Mouse (Mus musculus): Measurements from ENCODE around the gene Pxdn. TPM values are rescaled to one million over a fixed set of nuclear protein-coding genes. Genes with fewer than 3 reads are reported as not detected.

Pxdn gene
- polyA plus RNA-seq, 1 experiment from 2014 or later, result 83.7 TPM

- no peak overlapping the region for H3K4me2 ChIP-seq
- no peak for ATAC-seq (replicated peaks; ENCODE audit: insufficient number of reproducible peaks, low FRiP score, low TSS enrichment)
- 22% methylated on average over 1 of the region's 1 CpGs for WGBS (ENCODE audit: insufficient replicate concordance)
- H3K9me3 ChIP-seq (replicated peaks; ENCODE audit: control insufficient read depth, low read length), result no peaks in the 10 kb centered on the region
- no peak overlapping the region for H3K27ac ChIP-seq (ENCODE audit: low read depth, low read length)
- no peak overlapping the region for H3K9ac ChIP-seq (ENCODE audit: low read depth, low read length)
- 0 out of 2 replicates have a peak, but pooled peaks cover 3% of the 10 kb centered on the region for H3K27me3 ChIP-seq (ENCODE audit: control insufficient read depth, insufficient read depth, low read length)
- no peaks in the 10 kb centered on the region for H3K4me1 ChIP-seq (ENCODE audit: control insufficient read depth, insufficient read depth, low read length)
- no peaks in the 10 kb centered on the region for H3K36me3 ChIP-seq (ENCODE audit: control insufficient read depth, insufficient read depth, low read length)
- H3K4me3 ChIP-seq (ENCODE audit: low read depth, low read length), result no peak overlapping the region
These were observed 124.2 kb downstream of the Pxdn start for GRCm38 (mm10) chr12:30061503-30062117.

DNA sequence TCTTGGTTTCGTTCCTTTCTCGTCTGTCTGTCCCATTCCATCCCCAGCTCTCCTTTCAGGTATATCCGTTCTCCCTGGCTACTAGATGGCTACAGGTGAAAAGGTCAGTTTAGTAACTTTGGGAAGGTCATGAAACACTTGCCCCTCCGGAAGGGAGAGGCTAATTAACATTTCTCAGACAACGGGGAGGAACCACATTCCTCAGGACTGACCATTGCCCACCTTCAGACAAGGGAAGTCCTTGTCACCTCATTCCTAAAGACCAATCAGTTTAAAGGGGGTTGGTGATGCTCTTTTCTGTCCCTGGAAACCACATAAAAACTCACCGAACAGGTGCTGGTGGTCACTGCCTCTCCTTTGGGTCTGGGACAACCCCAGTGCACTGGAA, 124.7 kb downstream of the Pxdn start:
- H3K27ac ChIP-seq (ENCODE audit: low read depth, low read length), result no peak overlapping the region
- ATAC-seq (replicated peaks; ENCODE audit: insufficient number of reproducible peaks, low FRiP score, low TSS enrichment), result no peak
- H3K9me3 ChIP-seq (replicated peaks; ENCODE audit: control insufficient read depth, low read length), result no peaks in the 10 kb centered on the region
- no peak overlapping the region for H3K4me2 ChIP-seq
- no peak overlapping the region for H3K9ac ChIP-seq (ENCODE audit: low read depth, low read length)
- WGBS (ENCODE audit: insufficient replicate concordance), result 35% methylated on average over 6 of the region's 6 CpGs
- no peaks in the 10 kb centered on the region for H3K4me1 ChIP-seq (ENCODE audit: control insufficient read depth, insufficient read depth, low read length)
- H3K36me3 ChIP-seq (ENCODE audit: control insufficient read depth, insufficient read depth, low read length), result no peaks in the 10 kb centered on the region
- 0 out of 2 replicates have a peak, but pooled peaks cover 3% of the 10 kb centered on the region for H3K27me3 ChIP-seq (ENCODE audit: control insufficient read depth, insufficient read depth, low read length)
- no peak overlapping the region for H3K4me3 ChIP-seq (ENCODE audit: low read depth, low read length)

Other genes starting within 250 kb of the Pxdn start
- gene Tpo, start 195.0 kb downstream of the Pxdn start, polyA plus RNA-seq (2014; fragmentation: Nextera tagmentation; extraction: Ambion mirVana), result not detected in 2 replicates